Mouse (Mus musculus) liver, embryonic 14.5 days (tissue): ENCODE measurements at regions not wholly inside any gene's neighbourhood (a gene's known extent, or its start where the extent isn't known, plus 50 kb on each side); places are given as distances from the start of the nearest gene placed in this dataset.

Experiments
- ATAC-seq: fragments of 200-750 bp; cut with Nextera tagmentation; 2 replicates; pipeline ENCODE4 v1.8.0; 2017; ENCODE audit warnings: moderate number of reproducible peaks, mild to moderate bottlenecking, moderate library complexity; ENCODE audit not compliant: insufficient read depth
- DNase-seq, 3 experiments: peaks; one replicate each; pipeline ENCODE4 v3.0.0-alpha.2; 2012 to 2013; ENCODE audit warnings: low read depth in 3 of 3, low spot score in 3 of 3
- H3K27ac ChIP-seq: fragments of 300-500 bp; sonication (generic); 2 replicates; pipeline ENCODE4 v1.5.1; 2014; ENCODE audit warnings: moderate library complexity, mild to moderate bottlenecking, control low read depth, inconsistent platforms
- H3K27me3 ChIP-seq: fragments of 300-500 bp; sonication (generic); 2 replicates; pipeline ENCODE4 v1.6.1; 2014; ENCODE audit warnings: mild to moderate bottlenecking, low read length, moderate library complexity; ENCODE audit not compliant: control insufficient read depth, insufficient read depth
- H3K36me3 ChIP-seq: fragments of 300-500 bp; sonication (generic); replicated peaks from 2 replicates; pipeline ENCODE4 v1.6.1; 2014; ENCODE audit warnings: low read depth; ENCODE audit not compliant: control insufficient read depth, insufficient read depth
- H3K4me1 ChIP-seq, 2 experiments: fragments of 200-500 bp in 1 of 2; fragments of 300-500 bp in 1 of 2; sonication (generic) in 1 of 2; replicated peaks; 2 replicates each; pipeline ENCODE4 v1.6.1; 2012 to 2014; ENCODE audit warnings: antibody characterized with exemption in 1 of 2, inconsistent platforms in 1 of 2, low read length in 1 of 2; ENCODE audit not compliant: control insufficient read depth in 2 of 2, insufficient read depth in 2 of 2
- H3K4me2 ChIP-seq: fragments of 300-500 bp; sonication (generic); 2 replicates; pipeline ENCODE4 v1.6.1; 2014; ENCODE audit warnings: low read depth, mild to moderate bottlenecking, control low read depth, moderate library complexity
- H3K4me3 ChIP-seq, 2 experiments: fragments of 200-500 bp in 1 of 2; fragments of 300-500 bp in 1 of 2; sonication (generic) in 1 of 2; 2 replicates each; pipeline ENCODE4 v1.5.1; 2012 to 2014; ENCODE audit warnings: low read depth in 2 of 2, low read length in 2 of 2, mild to moderate bottlenecking in 2 of 2, control low read depth in 1 of 2, inconsistent platforms in 1 of 2, moderate library complexity in 1 of 2; ENCODE audit not compliant: insufficient read depth in 1 of 2
- H3K9ac ChIP-seq: fragments of 300-500 bp; sonication (generic); replicated peaks from 2 replicates; pipeline ENCODE4 v1.6.1; 2014; ENCODE audit warnings: mild to moderate bottlenecking, control low read depth, moderate library complexity
- H3K9me3 ChIP-seq: fragments of 300-500 bp; sonication (generic); 2 replicates; pipeline ENCODE4 v1.6.1; 2016; ENCODE audit warnings: low read length, mixed read lengths; ENCODE audit not compliant: control insufficient read depth
- CTCF ChIP-seq: IDR thresholded peaks from 2 replicates; pipeline ENCODE4 v1.5.1; 2016; ENCODE audit warnings: antibody characterized with exemption, low read depth, control low read depth
- EP300 ChIP-seq: IDR thresholded peaks from 2 replicates; pipeline ENCODE4 v1.6.1; 2016; ENCODE audit warnings: antibody characterized with exemption, low read depth
- WGBS: fragments of 180-500 bp; shearing (Covaris S2); extraction: QIAGEN DNeasy Blood & Tissue Kit; methylation state at CpG from one replicate; pipeline ENCODE4 v1.1.7; 2014; ENCODE audit not compliant: insufficient replicate concordance; 5-methylcytosine and 5-hydroxymethylcytosine counted together

DNA sequence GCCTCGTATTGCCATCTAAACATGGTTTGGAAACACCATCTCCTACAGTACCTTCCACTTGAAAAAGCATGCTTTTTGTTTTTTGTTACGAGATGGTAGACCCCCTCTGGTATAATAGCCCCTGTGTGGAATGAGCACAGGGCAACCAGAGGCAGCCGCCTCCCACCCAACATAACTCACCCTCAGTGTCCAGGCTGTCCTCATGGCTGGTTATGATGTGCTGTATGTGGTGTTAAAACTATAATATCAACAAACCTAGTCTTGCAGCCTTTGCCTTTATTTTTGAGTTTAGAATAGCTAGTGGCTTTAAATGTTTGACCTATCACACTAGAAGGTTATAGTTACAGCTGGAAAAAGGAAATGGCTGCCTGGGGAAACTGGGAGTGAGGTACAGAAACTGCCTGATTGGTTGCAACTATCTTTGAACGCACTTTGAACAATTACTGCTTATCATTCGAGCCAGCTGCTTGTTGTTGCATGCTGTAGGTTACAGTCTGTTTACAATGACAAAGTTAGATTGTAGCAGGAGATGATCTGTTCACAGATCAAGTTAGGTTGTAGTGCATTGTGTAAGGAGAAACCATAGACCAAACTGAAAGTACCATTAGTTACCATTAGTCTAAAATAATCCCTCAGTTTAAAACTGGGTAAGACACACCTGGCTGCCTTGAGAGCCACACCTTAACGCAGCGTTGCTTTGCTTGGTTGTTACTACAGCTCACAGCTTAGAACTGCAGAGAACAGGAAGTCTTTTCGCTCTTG is 414.8 kb downstream of the Klf5 start:
- Histone ChIP-seq H3K9ac (no peak overlapping the region), H3K4me3 (no peak overlapping the region), H3K4me1 (no peaks in the 10 kb centered on the region), H3K27me3 (no peaks in the 10 kb centered on the region), H3K27ac (no peak overlapping the region), H3K36me3 (no peaks in the 10 kb centered on the region), H3K9me3 (no peaks in the 10 kb centered on the region), H3K4me2 (no peak overlapping the region)
- WGBS: 52% methylated on average over 8 of the region's 8 CpGs
- no peak for DNase-seq
- TF ChIP-seq EP300: no peak
- no peak for TF ChIP-seq CTCF
- no peak for ATAC-seq

DNA sequence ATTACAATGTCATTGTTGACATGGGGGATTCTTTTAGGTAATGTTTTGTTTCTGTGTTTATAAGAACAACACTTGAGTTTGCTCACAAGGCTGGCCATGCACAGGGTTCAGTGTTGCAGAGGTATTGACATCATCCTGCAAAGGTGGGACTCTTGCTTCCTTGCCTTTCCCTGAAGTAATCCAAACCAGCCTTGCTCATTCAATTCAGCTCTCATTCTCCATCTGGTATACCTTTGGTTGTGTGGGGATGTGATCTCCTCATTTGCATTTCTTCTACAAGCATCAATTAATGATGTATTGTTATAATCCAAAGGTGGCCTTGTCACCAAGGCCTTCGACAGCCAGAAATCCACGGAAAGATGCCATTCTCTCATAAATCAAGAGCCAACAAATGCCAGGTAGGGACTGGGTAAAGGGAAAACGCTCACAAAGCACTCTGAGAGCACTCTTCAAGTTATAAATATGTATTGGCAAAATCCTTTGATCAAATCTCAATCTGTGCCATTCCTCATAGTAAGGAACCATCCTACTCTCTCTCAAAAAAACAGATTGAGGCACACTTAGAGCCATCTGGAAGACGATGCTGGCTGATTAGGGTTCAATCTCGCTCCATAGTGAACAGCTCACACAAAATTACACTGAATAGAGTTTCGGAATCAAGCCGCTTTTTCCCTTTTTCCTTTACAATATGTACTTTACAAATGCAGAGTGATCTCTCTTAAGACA is 435.1 kb downstream of the Klf5 start:
- ATAC-seq (no peak), DNase-seq (no peak)
- no peak overlapping the region for H3K4me3 ChIP-seq
- WGBS: 59% methylated on average over 7 of the region's 7 CpGs
- no peak overlapping the region for H3K9ac ChIP-seq
- H3K27me3 ChIP-seq: no peaks in the 10 kb centered on the region
- no peak for TF ChIP-seq CTCF
- no peak for TF ChIP-seq EP300
- no peaks in the 10 kb centered on the region for H3K4me1 ChIP-seq
- H3K36me3 ChIP-seq: no peaks in the 10 kb centered on the region
- H3K9me3 ChIP-seq: no peaks in the 10 kb centered on the region
- H3K4me2 ChIP-seq: no peak overlapping the region
- no peak overlapping the region for H3K27ac ChIP-seq

GRCm38 (mm10) chr14:99734200-99734567 is 435.7 kb downstream of the Klf5 start:
- DNase-seq (no peak), ATAC-seq (no peak)
- Histone ChIP-seq H3K4me3 (no peak overlapping the region), H3K9me3 (no peaks in the 10 kb centered on the region), H3K27ac (no peak overlapping the region), H3K4me1 (no peaks in the 10 kb centered on the region), H3K36me3 (no peaks in the 10 kb centered on the region), H3K27me3 (no peaks in the 10 kb centered on the region), H3K9ac (no peak overlapping the region), H3K4me2 (no peak overlapping the region)
- TF ChIP-seq EP300 (no peak), CTCF (no peak)
- WGBS: 58% methylated on average over 7 of the region's 7 CpGs

- Histone ChIP-seq H3K4me3 (no peak overlapping the region), H3K27me3 (no peaks in the 10 kb centered on the region), H3K4me1 (no peaks in the 10 kb centered on the region), H3K4me2 (no peak overlapping the region), H3K9me3 (no peaks in the 10 kb centered on the region), H3K27ac (no peak overlapping the region), H3K9ac (no peak overlapping the region), H3K36me3 (no peaks in the 10 kb centered on the region)
- 69% methylated on average over 17 of the region's 17 CpGs for WGBS
- ATAC-seq (no peak), DNase-seq (no peak)
- TF ChIP-seq CTCF: no peak
Observed at GRCm38 (mm10) chr14:99743625-99744297, 445.3 kb downstream of the Klf5 start.

DNA sequence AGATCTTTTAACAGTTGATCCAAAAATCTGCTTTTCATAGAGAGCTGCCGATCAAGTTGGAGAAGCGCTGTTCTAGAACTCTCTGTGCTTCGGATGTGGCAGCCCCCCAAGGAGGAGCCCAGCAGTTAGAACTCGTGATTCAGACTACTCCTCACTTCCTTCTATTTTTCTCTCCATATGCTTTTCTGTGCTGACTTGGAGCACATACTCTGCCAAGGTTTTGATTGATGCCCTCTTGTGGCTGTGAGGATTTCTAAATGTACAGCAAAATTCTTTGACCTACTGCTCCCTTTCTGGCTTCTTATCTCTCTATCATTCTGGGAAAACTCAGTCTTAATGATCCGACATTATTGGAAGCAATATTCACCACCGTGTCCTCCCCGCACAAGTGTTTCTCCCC is 446.7 kb downstream of the Klf5 start:
- ATAC-seq (no peak), DNase-seq (no peak)
- Histone ChIP-seq H3K4me1 (no peaks in the 10 kb centered on the region), H3K9me3 (no peaks in the 10 kb centered on the region), H3K27ac (no peak overlapping the region), H3K9ac (no peak overlapping the region), H3K4me2 (no peak overlapping the region), H3K36me3 (no peaks in the 10 kb centered on the region), H3K4me3 (no peak overlapping the region), H3K27me3 (no peaks in the 10 kb centered on the region)
- WGBS: 59% methylated on average over 7 of the region's 7 CpGs
- no peak for TF ChIP-seq EP300
- no peak for TF ChIP-seq CTCF
